Mouse (Mus musculus): ENCODE measurements around the gene Olfr694.
"Not testable (repeated sequence)": the region's sequence is repeated elsewhere in the genome, so short reads cannot be mapped to it uniquely, and the experiment has no call there.

Olfr694 gene

GRCm38 (mm10) chr7:106691714-106692113, at the start of gene Olfr694:
Gene Olfr694, minus strand, starts transcription at chr7:106691814.
- no peak for DNase-seq (ENCODE audit: low read depth)

- no peak for DNase-seq (ENCODE audit: low read depth)
Measured at GRCm38 (mm10) chr7:106737028-106737427, 45.4 kb upstream of the Olfr694 start.

- no peak for DNase-seq (ENCODE audit: low read depth)
Measured at GRCm38 (mm10) chr7:106733717-106734116, 42.1 kb upstream of the Olfr694 start.

DNA sequence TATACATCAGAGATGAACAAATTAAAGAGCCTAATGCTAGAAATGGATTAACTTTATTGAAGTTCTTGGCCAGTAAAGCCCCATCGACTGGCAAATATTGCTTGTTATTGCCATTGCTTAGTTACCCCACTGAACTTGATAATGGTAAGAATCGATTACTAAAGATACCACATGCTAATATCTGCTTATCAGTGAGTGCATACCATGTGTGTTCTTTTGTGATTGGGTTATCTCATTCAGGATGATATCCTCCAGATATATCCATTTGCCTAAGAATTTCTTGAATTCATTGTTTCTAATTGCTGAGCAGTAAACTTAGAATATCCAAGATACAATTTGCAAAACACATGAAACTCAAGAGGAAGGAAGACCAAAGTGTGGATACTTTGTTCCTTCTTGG, 34.0 kb upstream of the Olfr694 start:
- DNase-seq (ENCODE audit: low read depth), result not testable (repeated sequence)

DNA sequence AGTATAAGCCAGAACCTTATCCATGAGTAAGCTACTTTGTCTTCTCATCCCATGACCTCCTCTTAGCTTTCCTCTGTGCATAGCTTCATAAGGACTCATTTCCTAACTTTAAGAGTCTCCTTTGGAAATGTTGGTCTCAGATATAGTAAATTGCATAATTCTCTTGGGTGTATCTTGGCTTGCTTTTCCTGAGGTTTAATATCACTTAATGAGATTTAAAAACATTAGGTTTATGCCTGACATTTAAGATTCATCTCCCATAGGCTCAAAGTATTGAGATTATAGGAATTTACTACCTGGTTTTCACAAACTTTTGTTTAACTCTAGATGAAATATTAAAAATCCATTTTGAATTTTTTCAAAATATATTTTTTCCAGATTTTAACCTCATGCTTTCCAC, 24.7 kb upstream of the Olfr694 start, which contains the start of gene Olfr695:
Gene Olfr695 (minus strand): TSS at position 101 of the 400 bp plus-strand sequence.
- DNase-seq (ENCODE audit: low read depth), result no peak

DNA sequence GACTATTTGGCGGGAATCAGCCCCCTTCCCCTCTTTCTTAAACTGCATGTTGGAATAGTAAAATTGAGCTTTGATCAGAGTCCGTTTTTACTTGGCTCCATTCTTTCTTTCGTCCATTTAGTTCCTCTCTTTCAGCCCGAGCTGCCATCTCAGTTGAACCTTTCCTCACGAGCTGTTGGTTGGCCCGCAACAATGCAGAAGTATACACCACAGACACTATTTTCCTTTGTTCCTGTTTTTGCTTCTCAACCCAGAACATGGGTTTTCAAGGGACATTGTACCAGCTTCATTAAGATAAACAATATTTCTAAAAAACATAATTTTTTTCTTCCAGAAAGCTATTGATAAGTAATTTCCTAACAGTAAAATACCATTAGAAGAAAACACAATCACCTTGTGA, 19.8 kb upstream of the Olfr694 start:
- DNase-seq (ENCODE audit: low read depth), result no peak

DNA sequence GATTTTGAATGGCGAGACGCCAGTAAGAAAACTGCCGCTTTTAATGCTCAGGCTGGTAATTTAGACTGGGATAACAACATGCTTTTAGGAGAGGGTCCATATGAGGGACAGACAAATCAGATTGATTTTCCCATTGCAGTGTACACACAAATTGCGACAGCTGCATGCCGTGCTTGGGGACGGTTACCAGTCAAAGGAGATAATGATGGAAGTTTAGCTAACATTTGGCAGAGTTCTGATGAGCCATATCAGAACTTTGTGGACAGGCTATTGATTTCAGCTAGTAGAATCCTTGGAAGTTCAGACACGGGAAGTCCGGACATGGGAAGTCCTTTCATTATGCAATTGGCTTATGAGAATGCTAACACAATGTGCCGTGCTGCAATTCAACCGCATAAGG, 16.1 kb upstream of the Olfr694 start:
- DNase-seq (ENCODE audit: low read depth), result not testable (repeated sequence)

GRCm38 (mm10) chr7:106696891-106697290, 5.3 kb upstream of the Olfr694 start:
- DNase-seq (ENCODE audit: low read depth), result no peak

- no peak for DNase-seq (ENCODE audit: low read depth)
Measured at GRCm38 (mm10) chr7:106692976-106693375, 1.4 kb upstream of the Olfr694 start.

DNA sequence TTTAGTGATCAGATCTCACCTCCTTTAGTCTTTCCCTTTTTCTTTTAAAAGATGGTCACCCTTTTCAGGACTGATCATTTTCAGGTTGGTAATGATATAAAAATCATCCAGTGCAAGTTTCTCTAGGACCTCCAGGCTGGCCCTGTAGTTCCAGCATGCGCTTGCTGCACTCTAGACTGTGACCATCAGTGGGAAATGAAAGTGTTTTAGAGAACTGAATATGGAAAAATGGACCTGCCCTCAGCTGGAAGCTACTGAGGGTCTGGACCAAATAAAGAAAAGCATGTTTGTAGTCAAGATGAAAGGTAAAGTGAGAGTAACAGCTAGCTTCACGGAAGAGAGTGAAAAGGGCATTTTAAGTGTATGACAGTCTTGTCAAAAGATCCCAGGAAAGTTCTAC, 6.2 kb downstream of the Olfr694 start:
- DNase-seq (ENCODE audit: low read depth), result no peak

- no peak for DNase-seq (ENCODE audit: low read depth)
Measured at GRCm38 (mm10) chr7:106680484-106680883, 11.1 kb downstream of the Olfr694 start, which contains the start of gene Olfr693. Gene Olfr693, minus strand, starts transcription at chr7:106680584.

GRCm38 (mm10) chr7:106652344-106652652, 39.3 kb downstream of the Olfr694 start:
- no peak for DNase-seq (ENCODE audit: low read depth)

GRCm38 (mm10) chr7:106651555-106652343, 39.9 kb downstream of the Olfr694 start:
- no peak for DNase-seq (ENCODE audit: low read depth)

- DNase-seq (ENCODE audit: low read depth), result no peak
Measured at GRCm38 (mm10) chr7:106649774-106650173, 41.8 kb downstream of the Olfr694 start.

- DNase-seq (ENCODE audit: low read depth), result no peak
Measured at GRCm38 (mm10) chr7:106645261-106645660, 46.4 kb downstream of the Olfr694 start.

- DNase-seq (ENCODE audit: low read depth), result no peak
Measured at GRCm38 (mm10) chr7:106644222-106644870, 47.3 kb downstream of the Olfr694 start.

GRCm38 (mm10) chr7:106640839-106641238, 50.8 kb downstream of the Olfr694 start:
- DNase-seq (ENCODE audit: low read depth), result no peak

DNA sequence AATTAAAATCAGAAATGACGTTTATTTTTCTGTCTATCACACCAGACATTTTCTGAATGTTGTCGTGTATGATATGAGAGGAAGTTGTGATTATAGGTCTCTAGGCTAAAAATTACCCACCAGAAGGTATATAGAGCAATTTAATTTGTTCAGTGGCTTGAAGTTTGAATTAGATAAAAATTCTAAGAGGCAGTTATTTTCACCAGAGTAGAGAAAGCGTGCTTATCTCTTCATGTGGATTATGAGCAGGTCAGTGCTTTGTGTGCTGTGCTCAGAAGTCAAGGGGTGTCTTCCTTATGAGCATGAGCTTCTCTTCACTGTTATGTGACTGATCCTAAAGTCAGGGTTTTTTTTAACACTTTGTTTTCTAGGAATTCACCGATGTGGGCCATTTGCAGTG, 56.1 kb downstream of the Olfr694 start:
- no peak for DNase-seq (ENCODE audit: low read depth)

Measured in c-Kit-positive CD71-negative TER-119-negative erythroid progenitor cells, embryonic 14.5 days (primary cell).